Mouse (Mus musculus) kidney, adult 18-20 months (tissue): ENCODE measurements around the gene Tmtc2.

ENCODE experiments used
- DNase-seq: peaks from one replicate; pipeline ENCODE4 v3.0.0; 2021

The Tmtc2 gene

GRCm38 (mm10) chr10:105403931-105404330 lies 170.3 kb downstream of the Tmtc2 start:
- no peak for DNase-seq

GRCm38 (mm10) chr10:105402481-105402779 lies 171.8 kb downstream of the Tmtc2 start:
- no peak for DNase-seq

DNA sequence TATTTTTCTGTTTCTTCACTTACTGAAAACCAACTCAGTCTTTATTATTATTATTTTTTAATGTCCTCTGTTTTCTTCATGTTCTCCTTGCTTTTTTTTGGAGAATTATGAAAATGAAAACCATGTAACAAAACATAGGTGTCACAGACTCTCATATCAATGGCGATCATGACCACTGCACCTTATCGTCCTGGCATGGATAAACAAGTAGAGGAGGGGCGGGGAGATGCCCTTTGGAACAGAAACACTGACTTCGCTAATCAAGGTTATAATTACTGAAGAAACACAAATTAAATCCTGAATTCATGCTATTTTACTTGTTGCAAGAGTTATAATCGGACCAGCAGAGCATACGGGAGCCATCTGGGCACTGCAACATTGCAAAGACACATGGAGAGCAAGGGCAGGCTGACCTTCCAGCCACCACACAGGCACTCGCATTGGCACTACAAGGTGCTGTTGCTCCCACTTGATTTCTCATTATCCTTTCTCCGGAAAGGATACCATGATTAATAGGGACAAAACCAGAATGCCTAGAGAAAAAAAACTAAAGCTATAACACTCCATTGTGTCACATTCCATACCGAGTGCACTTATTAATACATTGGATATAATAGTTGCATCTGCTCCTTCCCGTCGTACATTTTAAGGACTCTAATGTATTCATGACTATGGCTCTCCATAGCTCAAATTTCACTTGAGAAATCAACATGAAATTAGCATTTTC lies 172.3 kb downstream of the Tmtc2 start:
- no peak for DNase-seq

GRCm38 (mm10) chr10:105399316-105399715 lies 174.9 kb downstream of the Tmtc2 start:
- no peak for DNase-seq

DNA sequence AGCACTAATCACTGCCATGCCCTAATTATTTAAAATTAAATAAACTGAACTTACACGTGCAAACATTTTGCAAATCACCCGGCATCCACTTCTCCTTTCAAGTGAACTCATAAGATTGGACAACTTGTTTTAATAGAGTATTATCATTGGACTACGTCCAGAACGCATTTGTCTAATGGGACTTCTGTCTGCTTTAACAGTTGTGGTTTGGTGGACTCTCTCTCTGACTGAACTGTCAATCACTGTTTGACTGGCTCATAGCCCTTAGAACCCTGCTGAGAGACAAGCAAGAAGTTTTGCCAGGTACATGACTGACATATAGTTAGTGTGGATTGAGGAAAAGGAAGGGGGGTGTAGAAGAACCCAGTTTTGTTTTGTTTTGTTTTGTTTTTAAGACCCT lies 190.2 kb downstream of the Tmtc2 start:
- no peak for DNase-seq

DNA sequence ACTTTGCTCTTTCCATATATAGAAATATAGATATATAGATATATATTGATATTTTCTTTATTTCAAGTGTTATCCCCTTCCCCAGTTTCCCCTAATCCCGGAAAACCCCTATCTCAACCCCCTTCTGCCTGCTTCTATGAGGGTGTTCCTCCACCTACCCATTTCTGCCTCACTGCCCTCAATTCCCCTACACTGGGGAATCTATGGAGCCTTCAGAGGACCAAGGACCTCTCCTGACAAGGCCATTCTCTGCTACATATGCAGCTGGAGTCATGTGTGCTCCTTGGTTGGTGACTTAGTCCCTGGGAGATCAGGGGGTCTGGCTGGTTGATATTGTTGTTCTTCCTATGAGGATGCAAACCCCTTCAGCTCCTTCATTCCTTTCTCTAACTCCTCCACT lies 192.5 kb downstream of the Tmtc2 start:
- no peak for DNase-seq

- DNase-seq, result no peak
Measured at GRCm38 (mm10) chr10:105381202-105381601, 193.0 kb downstream of the Tmtc2 start.

- no peak for DNase-seq
Measured at GRCm38 (mm10) chr10:105380584-105380983, 193.7 kb downstream of the Tmtc2 start.

DNA sequence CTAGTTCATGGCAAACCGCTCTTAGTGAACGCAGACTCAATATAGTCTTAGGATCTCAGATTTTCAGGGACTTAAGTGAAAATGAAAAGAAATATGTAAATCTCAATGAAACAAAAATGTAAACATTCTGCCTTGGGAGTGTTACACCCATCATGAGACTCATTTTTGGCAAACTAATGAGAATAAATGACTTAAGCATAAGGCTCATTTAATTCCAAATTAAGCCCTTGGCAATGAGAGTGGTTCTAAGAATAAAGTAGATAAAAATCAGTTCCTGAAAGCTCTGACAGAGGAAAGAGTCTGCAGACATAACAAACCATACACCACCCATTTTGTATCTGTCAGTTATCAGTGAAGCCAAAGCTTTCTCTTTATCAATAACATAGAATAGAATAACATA lies 196.5 kb downstream of the Tmtc2 start:
- no peak for DNase-seq

DNA sequence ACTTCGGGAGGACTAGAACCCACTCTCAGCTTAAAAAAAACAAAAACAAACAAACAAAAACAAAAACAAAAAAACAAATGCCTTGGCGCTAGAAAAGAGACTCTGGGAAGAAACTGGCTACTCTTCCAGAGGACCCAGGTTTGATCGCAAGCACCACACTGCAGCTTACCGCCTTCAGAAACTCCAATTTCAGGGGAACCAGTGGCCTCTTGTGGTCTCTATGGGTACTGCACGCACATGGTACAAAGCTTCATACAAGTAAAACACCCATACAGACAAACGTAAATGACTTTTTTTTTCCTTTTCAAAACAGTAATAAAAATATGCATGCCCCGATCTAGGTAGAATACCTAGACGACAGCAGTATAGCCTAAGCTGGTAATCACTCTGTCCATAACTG lies 201.0 kb downstream of the Tmtc2 start:
- no peak for DNase-seq

DNA sequence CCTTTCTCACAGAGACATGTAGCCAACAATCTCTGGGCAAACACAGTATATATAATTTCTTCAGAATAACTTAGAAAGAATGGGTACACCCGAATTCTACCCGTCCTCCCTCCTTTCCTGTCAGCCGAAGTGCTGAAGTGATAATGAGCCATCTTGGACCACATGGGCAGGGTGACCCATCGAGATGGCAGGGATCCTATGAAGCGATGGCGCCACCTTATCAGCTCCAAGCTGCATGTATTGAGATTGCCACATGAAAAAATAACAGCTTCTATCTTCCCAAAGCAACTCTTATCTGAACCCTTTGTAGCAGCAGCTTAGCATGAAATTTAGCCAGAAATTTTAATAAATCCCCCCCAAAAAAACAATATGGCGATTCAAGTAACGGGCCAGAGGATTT lies 206.0 kb downstream of the Tmtc2 start:
- no peak for DNase-seq

GRCm38 (mm10) chr10:105364480-105364879 lies 209.8 kb downstream of the Tmtc2 start:
- DNase-seq, result no peak

- no peak for DNase-seq
Measured at GRCm38 (mm10) chr10:105350301-105350700, 223.9 kb downstream of the Tmtc2 start.

DNA sequence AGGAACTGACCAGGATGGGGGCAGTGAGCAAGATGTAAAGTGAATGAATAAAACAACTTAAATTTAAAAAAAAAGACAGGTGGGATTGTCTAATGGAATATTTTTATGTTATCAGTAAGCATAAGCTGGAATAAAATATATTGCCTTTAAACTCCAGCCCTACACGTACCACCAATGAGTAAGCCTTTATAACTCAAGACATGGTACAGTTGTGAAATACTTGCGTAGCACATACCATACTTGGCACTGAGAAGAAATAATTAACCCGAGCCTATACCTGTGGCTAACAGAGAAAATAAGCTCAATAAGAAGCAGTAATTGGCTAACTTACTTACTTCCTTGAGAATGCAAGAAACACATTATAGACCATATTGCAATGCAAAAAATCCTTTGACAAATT lies 228.3 kb downstream of the Tmtc2 start:
- DNase-seq, result no peak

DNA sequence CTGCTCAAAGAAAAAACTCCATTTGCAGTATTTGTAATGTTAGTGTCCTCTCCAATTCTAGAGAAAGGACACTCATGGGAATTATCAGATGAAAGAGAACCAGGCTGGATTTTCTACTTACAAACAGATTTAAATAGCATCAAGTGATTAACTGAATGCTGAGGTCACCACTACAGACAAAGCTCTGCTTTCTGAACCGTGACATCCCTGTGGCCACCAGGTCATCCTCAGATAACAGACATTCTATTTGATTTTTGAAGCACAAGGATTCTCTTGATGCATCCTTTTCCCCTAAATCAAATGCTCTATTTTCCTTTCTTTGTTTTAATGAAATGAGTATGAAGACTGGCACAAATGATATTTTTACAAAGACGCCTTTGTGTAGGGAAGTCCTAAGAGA lies 241.4 kb downstream of the Tmtc2 start:
- no peak for DNase-seq

- DNase-seq, result no peak
Measured at GRCm38 (mm10) chr10:105330327-105330726, 243.9 kb downstream of the Tmtc2 start.

- no peak for DNase-seq
Measured at GRCm38 (mm10) chr10:105323646-105324192, 250.5 kb downstream of the Tmtc2 start.

GRCm38 (mm10) chr10:105319299-105320057 lies 254.8 kb downstream of the Tmtc2 start:
- no peak for DNase-seq

DNA sequence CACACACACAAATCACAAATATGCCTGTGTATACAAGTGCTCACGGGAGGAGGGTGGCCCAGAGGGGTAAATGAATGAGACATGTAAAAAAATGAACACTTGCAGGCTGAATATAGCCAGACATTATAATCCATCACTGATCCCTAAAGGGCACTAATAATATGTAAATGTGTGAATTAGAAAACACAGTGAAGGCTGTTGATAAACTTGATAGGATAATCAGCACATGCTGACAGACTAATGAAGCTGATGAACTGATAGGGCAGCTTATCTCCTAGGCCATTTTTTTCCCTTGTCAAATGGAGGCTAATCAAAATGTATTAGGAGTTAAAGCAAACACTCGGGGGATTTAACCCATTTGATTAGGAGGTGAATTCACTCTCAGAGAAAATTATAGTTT lies 255.4 kb downstream of the Tmtc2 start:
- DNase-seq, result no peak

DNA sequence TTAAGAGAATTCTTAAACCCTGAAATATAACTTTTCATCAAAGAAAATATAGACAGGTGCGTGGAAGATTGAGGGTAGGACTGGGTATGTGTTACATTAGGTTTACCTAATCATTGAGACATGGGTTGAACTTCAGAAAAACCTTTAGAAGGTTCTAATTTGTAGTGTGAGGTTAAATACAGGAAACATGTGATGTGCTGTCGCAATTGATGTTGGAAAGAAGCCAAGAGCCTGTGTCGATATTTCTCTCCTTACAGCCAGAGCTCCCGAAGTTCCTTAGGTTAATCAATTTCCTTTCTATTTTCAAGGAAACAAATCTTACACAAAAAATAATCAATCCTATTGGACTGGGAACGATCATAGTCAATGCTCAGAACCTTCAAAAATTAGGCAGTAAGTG lies 261.3 kb downstream of the Tmtc2 start:
- no peak for DNase-seq

DNA sequence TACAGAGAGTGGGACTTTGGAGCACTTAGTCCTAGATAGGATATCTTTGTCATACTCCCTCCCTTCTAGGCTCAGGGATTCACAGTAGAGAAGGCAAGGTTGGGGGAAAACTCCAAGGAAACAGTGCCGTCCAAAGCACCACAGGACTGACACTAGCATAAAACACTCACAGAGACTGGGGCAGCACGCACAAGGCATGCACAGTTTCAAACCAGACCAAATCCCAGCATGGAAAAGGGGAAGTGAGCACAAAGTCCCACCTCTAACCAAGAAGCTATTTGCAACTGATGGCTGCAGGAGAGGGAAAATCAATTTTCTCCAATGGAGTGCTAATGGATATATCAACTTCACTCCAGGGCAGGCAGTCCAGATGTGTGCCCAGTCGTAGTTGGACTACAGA lies 276.7 kb downstream of the Tmtc2 start:
- no peak for DNase-seq

GRCm38 (mm10) chr10:105292961-105293360 lies 281.3 kb downstream of the Tmtc2 start:
- DNase-seq, result no peak

DNA sequence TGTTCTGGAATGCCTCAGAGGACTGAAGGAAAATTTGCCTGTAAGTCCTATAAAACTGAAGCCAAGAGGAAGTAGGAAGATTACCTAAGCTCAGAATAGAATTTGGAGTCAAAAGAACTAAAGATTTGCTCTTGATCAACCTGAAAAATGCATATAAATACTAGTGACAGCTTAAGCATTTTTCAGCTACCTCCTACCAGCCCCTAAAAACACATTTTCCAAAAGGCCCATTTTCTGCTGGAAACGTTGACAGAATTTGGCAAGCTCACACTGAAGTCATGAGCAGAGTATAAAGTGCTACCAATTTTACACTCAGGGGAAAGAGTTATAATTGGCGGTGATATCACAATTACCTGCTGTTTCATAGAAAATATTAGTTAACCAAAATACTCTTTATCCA lies 285.8 kb downstream of the Tmtc2 start:
- no peak for DNase-seq

- no peak for DNase-seq
Measured at GRCm38 (mm10) chr10:105287575-105287974, 286.7 kb downstream of the Tmtc2 start.

- DNase-seq, result no peak
Measured at GRCm38 (mm10) chr10:105287064-105287463, 287.2 kb downstream of the Tmtc2 start.
